Mouse (Mus musculus) erythroblast, embryonic 14.5 days (primary cell): Measurements from ENCODE around the gene Clp1.

Experiments
- GATA1 ChIP-seq: IDR thresholded peaks from 2 replicates; pipeline ENCODE4 v1.6.1; 2012; ENCODE audit warnings: low read length, inconsistent platforms, mixed read lengths
- TAL1 ChIP-seq: IDR thresholded peaks from 3 replicates; pipeline ENCODE4 v1.6.1; 2012; ENCODE audit warnings: low read length, inconsistent platforms, mixed read lengths

DNA sequence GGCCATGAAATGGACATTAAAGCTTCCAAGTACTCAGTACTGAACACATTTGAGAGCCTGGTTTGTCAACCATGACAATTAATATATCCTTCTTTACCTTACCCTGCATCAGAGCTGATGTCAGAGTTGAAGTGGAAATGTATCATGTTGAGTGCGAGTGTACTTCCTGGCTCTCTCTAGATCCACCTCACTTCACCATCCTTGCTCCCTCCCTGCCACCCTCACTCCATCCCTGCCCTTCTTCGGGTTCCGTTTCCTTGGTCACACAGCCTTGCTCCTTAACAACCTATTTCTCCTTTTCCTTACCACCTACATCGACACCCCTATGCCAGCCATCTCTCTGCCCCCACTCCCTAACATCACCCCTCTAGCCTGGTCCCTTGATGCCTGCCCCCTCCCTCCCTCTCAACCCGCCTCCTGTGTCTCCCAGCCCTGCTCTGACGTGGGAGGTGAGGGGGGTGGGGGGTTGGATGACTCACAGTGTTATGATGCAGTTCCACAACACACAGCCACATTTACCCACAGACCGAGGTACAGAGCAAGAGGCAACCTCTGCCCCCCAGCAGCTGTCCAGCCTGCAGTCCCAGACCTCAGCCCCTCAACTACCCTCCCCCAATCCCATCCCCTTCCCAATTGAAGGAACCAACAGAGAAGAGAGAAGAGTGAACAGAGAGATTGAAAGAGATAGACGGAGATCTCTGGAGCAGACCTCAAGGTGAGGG is 6.6 kb upstream of the Clp1 start, which contains the start of gene Ypel4:
- TF ChIP-seq TAL1 (no peak), GATA1 (no peak)
